Mouse (Mus musculus): Measurements from ENCODE around the gene Pomgnt1. TPM values are rescaled to one million over a fixed set of nuclear protein-coding genes. Genes with fewer than 3 reads are reported as not detected.

Gene Pomgnt1
- total and polyA plus RNA-seq, 3 experiments = 33.0 to 40.7 (median 40.2) TPM

DNA sequence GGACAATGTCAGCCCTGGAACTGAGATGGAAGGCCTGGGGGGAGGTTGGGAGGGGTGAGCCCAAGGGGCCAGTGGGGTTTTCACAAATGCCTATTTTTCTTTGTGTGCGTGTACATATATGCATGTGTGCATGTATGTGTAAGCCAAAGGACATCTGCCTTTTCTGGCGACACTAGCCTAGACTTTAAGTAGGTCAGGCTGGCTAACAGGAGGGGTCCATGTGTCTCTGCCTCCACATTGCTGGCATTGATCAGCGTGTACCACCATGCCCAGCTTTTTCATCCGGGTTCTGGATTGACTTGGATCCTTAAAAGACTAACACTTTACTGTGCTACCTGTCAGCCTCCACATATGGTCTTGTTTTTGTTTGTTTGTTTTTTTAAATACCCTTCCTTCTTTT lies 50.1 kb downstream of the Pomgnt1 start:
- H3K36me3 ChIP-seq (replicated peaks in 1 of 2; ENCODE audit: control insufficient read depth in 1 of 2, insufficient read depth in 1 of 2, low read length in 1 of 2) = no peaks in the 10 kb centered on the region
- H3K4me2 ChIP-seq (ENCODE audit: insufficient read depth, low read depth, poor library complexity, severe bottlenecking) = no peak overlapping the region
- H3K4me3 ChIP-seq (replicated peaks in 1 of 3; ENCODE audit: low read depth in 2 of 3, low read length in 2 of 3, poor library complexity in 1 of 3) = no peak overlapping the region
- TF ChIP-seq CTCF (conservative IDR thresholded peaks at IDR 0.05 in 1 of 2, IDR thresholded peaks at IDR 0.05 in 1 of 2; ENCODE audit: low read depth in 2 of 2, low read length in 2 of 2) = 0 out of 4 replicates have a peak, but pooled peaks of 1 of the 2 experiments have one; percentile 8
- TF ChIP-seq BHLHE40 (IDR thresholded peaks at IDR 0.05; ENCODE audit: low read depth, low read length) = no peak
- in situ Hi-C loops (cut with MboI; ENCODE audit: low pct_ligation_motif_present, low pct_unique_long_range_greater_than_20kb, low sequenced_read_pairs) (loop anchor here (5.0 to 25.0 kb wide), 3 partner anchors 94 to 639 kb away; partner anchors contain the start of genes Hpdl, Mutyh and Toe1), dilution Hi-C loops (cut with MboI; ENCODE audit: extremely low pct_ligation_motif_present, extremely low pct_unique_long_range_greater_than_20kb, low sequenced_read_pairs) (no loop called here)
- H3K4me1 ChIP-seq (ENCODE audit: control insufficient read depth in 1 of 2, insufficient read depth in 2 of 2) = peaks cover 17 to 38% of the 10 kb centered on the region in 2 experiments
- DNase-seq (ENCODE audit: extremely low read depth) = no peak
- no peaks in the 10 kb centered on the region for H3K27me3 ChIP-seq (replicated peaks)
- H3K27ac ChIP-seq (ENCODE audit: insufficient read depth, low read depth) = no peak overlapping the region
- no peaks in the 10 kb centered on the region for H3K79me2 ChIP-seq (replicated peaks; ENCODE audit: control insufficient read depth, extremely low read depth, insufficient read depth, poor library complexity, severe bottlenecking)
- no peak overlapping the region for H3K9ac ChIP-seq (ENCODE audit: insufficient read depth, low read depth)
- no peaks in the 10 kb centered on the region for H3K9me3 ChIP-seq (replicated peaks; ENCODE audit: low read length)

GRCm38 (mm10) chr4:116174466-116175116 lies 51.0 kb downstream of the Pomgnt1 start:
- H3K4me2 ChIP-seq (ENCODE audit: insufficient read depth, low read depth, poor library complexity, severe bottlenecking) = no peak overlapping the region
- H3K4me1 ChIP-seq (ENCODE audit: control insufficient read depth in 1 of 2, insufficient read depth in 2 of 2) = peaks cover 18 to 37% of the 10 kb centered on the region in 2 experiments
- H3K27me3 ChIP-seq (replicated peaks) = no peaks in the 10 kb centered on the region
- no peaks in the 10 kb centered on the region for H3K36me3 ChIP-seq (replicated peaks in 1 of 2; ENCODE audit: control insufficient read depth in 1 of 2, insufficient read depth in 1 of 2, low read length in 1 of 2)
- TF ChIP-seq NRF1 (IDR thresholded peaks at IDR 0.05; ENCODE audit: low read depth, low read length) (no peak), TCF12 (IDR thresholded peaks at IDR 0.05; ENCODE audit: low read depth, low read length) (no peak), POLR2AphosphoS2 (IDR thresholded peaks at IDR 0.05; ENCODE audit: low read depth, low read length) (no peak), ELF1 (IDR thresholded peaks at IDR 0.05; ENCODE audit: low read depth, low read length) (no peak), USF2 (conservative IDR thresholded peaks at IDR 0.05; ENCODE audit: low read depth, low read length) (no peak)
- H3K79me2 ChIP-seq (replicated peaks; ENCODE audit: control insufficient read depth, extremely low read depth, insufficient read depth, poor library complexity, severe bottlenecking) = no peaks in the 10 kb centered on the region
- H3K9ac ChIP-seq (ENCODE audit: insufficient read depth, low read depth) = no peak overlapping the region
- no peak for DNase-seq (ENCODE audit: extremely low read depth)
- no peak overlapping the region for H3K27ac ChIP-seq (ENCODE audit: insufficient read depth, low read depth)
- in situ Hi-C loops (cut with MboI; ENCODE audit: low pct_ligation_motif_present, low pct_unique_long_range_greater_than_20kb, low sequenced_read_pairs) (loop anchor here (5.0 to 25.0 kb wide), 3 partner anchors 93 to 638 kb away; partner anchors contain the start of genes Hpdl, Mutyh and Toe1), dilution Hi-C loops (cut with MboI; ENCODE audit: extremely low pct_ligation_motif_present, extremely low pct_unique_long_range_greater_than_20kb, low sequenced_read_pairs) (no loop called here)
- H3K4me3 ChIP-seq (replicated peaks in 1 of 3; ENCODE audit: low read depth in 2 of 3, low read length in 2 of 3, poor library complexity in 1 of 3) = no peak overlapping the region
- H3K9me3 ChIP-seq (replicated peaks; ENCODE audit: low read length) = no peaks in the 10 kb centered on the region

- H3K9me3 ChIP-seq (replicated peaks; ENCODE audit: low read length) = no peaks in the 10 kb centered on the region
- H3K4me3 ChIP-seq (replicated peaks in 1 of 3; ENCODE audit: low read depth in 2 of 3, low read length in 2 of 3, poor library complexity in 1 of 3) = no peak overlapping the region
- no peaks in the 10 kb centered on the region for H3K79me2 ChIP-seq (replicated peaks; ENCODE audit: control insufficient read depth, extremely low read depth, insufficient read depth, poor library complexity, severe bottlenecking)
- no peak overlapping the region for H3K27ac ChIP-seq (ENCODE audit: insufficient read depth, low read depth)
- peaks cover 18 to 36% of the 10 kb centered on the region in 2 experiments for H3K4me1 ChIP-seq (ENCODE audit: control insufficient read depth in 1 of 2, insufficient read depth in 2 of 2)
- H3K4me2 ChIP-seq (ENCODE audit: insufficient read depth, low read depth, poor library complexity, severe bottlenecking) = no peak overlapping the region
- H3K9ac ChIP-seq (ENCODE audit: insufficient read depth, low read depth) = no peak overlapping the region
- dilution Hi-C loops (cut with MboI; ENCODE audit: extremely low pct_ligation_motif_present, extremely low pct_unique_long_range_greater_than_20kb, low sequenced_read_pairs) (no loop called here), in situ Hi-C loops (cut with MboI; ENCODE audit: low pct_ligation_motif_present, low pct_unique_long_range_greater_than_20kb, low sequenced_read_pairs) (no loop called here)
- H3K36me3 ChIP-seq (replicated peaks in 1 of 2; ENCODE audit: control insufficient read depth in 1 of 2, insufficient read depth in 1 of 2, low read length in 1 of 2) = no peaks in the 10 kb centered on the region
- DNase-seq (ENCODE audit: extremely low read depth) = no peak
- no peaks in the 10 kb centered on the region for H3K27me3 ChIP-seq (replicated peaks)
- TF ChIP-seq GABPA (IDR thresholded peaks at IDR 0.05; ENCODE audit: insufficient replicate concordance, low read depth, low read length) = no peak
- TF ChIP-seq RAD21 (IDR thresholded peaks at IDR 0.05; ENCODE audit: low read depth, low read length) = no peak
- TF ChIP-seq JUN (IDR thresholded peaks at IDR 0.05; ENCODE audit: insufficient read depth, low read depth, low read length) = no peak
- TF ChIP-seq UBTF (IDR thresholded peaks at IDR 0.05; ENCODE audit: low read depth, low read length) = no peak
- TF ChIP-seq MYC (IDR thresholded peaks at IDR 0.05; ENCODE audit: low read depth, low read length) = no peak
- TF ChIP-seq CHD1 (IDR thresholded peaks at IDR 0.05; ENCODE audit: low read depth, low read length) = no peak
- TF ChIP-seq ELF1 (IDR thresholded peaks at IDR 0.05; ENCODE audit: low read depth, low read length) = no peak
- TF ChIP-seq NRF1 (IDR thresholded peaks at IDR 0.05; ENCODE audit: low read depth, low read length) = no peak
- TF ChIP-seq MAFK (IDR thresholded peaks at IDR 0.05; ENCODE audit: insufficient replicate concordance, low read length) = no peak
- TF ChIP-seq CTCF (conservative IDR thresholded peaks at IDR 0.05 in 1 of 2, IDR thresholded peaks at IDR 0.05 in 1 of 2; ENCODE audit: low read depth in 2 of 2, low read length in 2 of 2) = no peak
- no peak for TF ChIP-seq CHD2 (IDR thresholded peaks at IDR 0.05; ENCODE audit: low read length)
- TF ChIP-seq POLR2AphosphoS2 (IDR thresholded peaks at IDR 0.05; ENCODE audit: low read depth, low read length) = no peak
- no peak for TF ChIP-seq USF2 (conservative IDR thresholded peaks at IDR 0.05; ENCODE audit: low read depth, low read length)
- no peak for TF ChIP-seq ZNF384 (IDR thresholded peaks at IDR 0.05; ENCODE audit: low read depth, low read length)
- TF ChIP-seq JUND (conservative IDR thresholded peaks at IDR 0.05; ENCODE audit: low read depth, low read length) = no peak
These were observed 51.5 kb downstream of the Pomgnt1 start for GRCm38 (mm10) chr4:116175136-116175535.

All from CH12.LX (cell line).